Mouse (Mus musculus) adrenal gland, postnatal 10 days (tissue): Measurements from ENCODE around the gene Glg1. TPM values are rescaled to one million over a fixed set of nuclear protein-coding genes. Genes with fewer than 3 reads are reported as not detected.
"Not testable (repeated sequence)": the region's sequence is repeated elsewhere in the genome, so short reads cannot be mapped to it uniquely, and the experiment has no call there.

Source experiments
- DNase-seq: peaks from one replicate; pipeline ENCODE4 v3.0.0; 2021; ENCODE audit warnings: mixed read lengths
- long read RNA-seq, 2 experiments: library from polyadenylated mRNA; stranded (forward); transcript quantifications; one replicate each; pipeline ENCODE4 v2.0.0; 2021
- total RNA-seq, 2 experiments: library from RNA; stranded (reverse); gene quantifications; 2 replicates each; pipeline ENCODE4 v1.2.3; 2021

Gene Glg1
- total RNA-seq: 10 to 100 TPM; 79.4 to 92.1 TPM
- long read RNA-seq, experiment 1, full-length matches to known transcripts: 64 of 108 reads
- long read RNA-seq, experiment 1, partial matches to known transcripts: 20 of 108 reads
- long read RNA-seq, experiment 1, other reads (novel, unspliced or antisense): 24 of 108 reads
- long read RNA-seq, experiment 2, full-length matches to known transcripts: 5 of 29 reads
- long read RNA-seq, experiment 2, partial matches to known transcripts: 1 of 29 reads
- long read RNA-seq, experiment 2, other reads (novel, unspliced or antisense): 23 of 29 reads

DNA sequence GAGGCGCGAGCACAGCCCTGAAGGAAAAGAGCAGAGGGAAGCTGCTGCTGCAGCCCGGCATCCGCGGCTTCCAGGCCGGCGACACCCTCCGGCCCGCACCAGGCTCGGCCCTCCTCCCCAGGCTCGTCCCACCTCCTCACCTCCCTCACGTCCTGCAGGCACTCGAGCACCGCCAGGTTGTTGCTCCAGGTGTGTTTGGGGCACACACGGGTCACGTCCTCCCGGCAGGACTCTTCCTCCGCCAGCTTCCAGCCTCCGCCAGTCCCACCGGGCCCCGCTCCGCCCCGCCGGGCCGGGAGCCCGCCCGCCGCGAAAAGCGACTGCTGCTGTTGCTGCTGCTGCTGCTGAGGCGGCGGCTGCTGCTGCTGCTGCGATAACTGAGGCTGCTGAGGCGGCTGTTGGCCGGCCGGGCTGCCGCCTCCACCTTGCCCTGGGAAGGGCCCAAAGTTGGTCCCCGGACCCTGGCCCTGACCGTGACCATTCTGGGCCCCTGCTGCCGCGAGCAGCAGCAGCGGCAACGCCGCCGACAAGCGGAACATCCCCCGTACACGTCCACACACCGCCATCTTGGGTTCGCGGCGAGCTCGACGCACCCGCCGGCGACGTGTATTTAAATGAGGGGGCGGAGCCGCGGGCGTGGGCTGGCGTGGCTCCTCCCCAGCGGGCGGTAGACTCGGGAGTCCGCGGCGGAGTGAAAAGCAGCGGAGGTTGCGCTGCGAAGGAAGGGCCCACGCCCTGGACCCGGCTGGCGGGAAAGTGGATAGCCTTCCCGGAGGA lies at the start of gene Glg1:
TSS of gene Glg1 (minus strand) at position 586 of the 777 bp plus-strand sequence.
- DNase-seq: peak; percentile 98

DNA sequence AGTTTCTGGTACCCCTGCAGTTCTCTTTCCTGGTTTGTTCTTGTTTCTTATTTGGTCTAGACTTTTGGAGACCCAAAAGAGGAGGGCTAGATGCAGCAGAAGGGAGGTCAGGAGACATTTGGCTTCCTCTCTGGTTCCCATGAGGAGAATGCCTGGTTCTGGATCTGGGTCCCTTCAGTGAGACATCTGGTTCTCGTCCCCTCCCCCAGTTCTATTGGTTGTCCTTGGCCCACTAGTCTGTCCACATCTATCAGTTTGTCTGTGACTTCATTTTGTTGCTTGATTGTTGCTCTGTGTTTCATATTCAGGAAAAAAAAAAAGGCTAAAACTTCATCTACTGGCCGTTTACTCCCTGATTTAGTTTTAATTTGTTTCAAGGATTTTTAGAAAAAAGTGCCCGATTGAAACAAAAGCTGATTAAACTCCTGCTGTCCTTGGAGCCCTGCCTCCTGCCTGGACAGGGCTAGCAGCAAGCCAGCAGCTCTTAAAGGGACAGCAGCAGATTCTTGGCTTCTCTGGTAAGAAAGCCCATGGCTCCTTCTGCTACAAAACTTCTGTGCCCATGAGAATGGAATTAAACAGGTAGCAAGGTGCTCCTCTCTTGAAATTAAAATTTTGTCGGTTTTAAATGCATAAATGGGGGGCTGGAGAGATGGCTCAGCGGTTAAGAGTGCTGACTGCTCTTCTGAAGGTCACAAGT lies 46.2 kb upstream of the Glg1 start:
- DNase-seq: peak; percentile 65

DNA sequence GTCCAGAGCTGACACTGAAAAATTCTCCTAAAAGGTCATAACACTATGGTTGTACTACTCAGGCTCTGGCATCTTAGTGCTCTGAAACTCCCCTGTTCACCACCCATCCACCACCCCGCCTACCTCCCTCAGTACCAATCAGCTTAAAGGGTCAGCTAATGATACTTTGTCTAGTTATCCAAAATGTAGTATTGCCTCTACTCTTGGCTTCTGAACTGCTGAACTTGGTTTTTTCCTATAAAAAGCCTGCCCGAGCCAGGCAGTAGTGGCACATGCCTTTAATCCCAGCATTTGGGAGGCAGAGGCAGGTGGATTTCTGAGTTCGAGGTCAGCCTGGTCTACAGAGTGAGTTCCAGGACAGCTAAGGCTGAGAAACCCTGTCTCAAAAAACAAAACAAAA lies 45.3 kb upstream of the Glg1 start:
- DNase-seq: no peak

DNA sequence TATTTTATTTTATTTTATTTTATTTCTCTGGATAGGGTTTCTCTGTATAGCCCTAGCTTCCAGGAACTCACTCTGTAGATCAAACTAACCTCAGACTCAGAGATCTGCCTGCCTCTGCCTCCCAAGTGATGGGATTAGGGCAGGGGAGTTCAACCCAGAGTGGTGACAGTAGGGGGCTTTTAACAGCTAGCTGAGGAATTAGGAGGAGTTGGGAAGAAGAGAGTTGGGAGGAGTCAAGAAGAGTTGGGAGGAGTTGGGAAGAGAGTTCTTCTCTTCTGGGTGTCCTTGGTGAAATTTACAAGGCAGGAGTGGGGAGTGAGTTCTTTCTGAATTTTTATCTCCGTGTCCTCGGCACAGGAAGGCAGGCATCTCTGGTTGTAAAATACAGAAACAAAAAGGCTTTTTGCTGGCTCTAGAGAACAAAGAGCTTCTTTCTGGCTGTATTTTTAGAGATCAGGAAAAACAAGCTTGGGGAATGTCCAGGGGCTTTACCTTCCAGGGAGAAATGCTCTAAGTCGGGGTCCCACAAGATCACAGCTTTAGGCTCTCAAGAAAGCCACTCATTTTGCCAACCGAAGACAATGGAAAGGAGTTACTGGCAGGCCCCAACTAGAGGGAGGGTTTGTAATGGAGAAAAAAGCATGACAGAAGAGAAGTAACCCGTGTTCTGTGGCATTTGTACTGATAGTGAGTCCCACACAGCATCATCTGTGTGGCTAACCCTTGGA lies 44.2 kb upstream of the Glg1 start:
- DNase-seq: not testable (repeated sequence)

DNA sequence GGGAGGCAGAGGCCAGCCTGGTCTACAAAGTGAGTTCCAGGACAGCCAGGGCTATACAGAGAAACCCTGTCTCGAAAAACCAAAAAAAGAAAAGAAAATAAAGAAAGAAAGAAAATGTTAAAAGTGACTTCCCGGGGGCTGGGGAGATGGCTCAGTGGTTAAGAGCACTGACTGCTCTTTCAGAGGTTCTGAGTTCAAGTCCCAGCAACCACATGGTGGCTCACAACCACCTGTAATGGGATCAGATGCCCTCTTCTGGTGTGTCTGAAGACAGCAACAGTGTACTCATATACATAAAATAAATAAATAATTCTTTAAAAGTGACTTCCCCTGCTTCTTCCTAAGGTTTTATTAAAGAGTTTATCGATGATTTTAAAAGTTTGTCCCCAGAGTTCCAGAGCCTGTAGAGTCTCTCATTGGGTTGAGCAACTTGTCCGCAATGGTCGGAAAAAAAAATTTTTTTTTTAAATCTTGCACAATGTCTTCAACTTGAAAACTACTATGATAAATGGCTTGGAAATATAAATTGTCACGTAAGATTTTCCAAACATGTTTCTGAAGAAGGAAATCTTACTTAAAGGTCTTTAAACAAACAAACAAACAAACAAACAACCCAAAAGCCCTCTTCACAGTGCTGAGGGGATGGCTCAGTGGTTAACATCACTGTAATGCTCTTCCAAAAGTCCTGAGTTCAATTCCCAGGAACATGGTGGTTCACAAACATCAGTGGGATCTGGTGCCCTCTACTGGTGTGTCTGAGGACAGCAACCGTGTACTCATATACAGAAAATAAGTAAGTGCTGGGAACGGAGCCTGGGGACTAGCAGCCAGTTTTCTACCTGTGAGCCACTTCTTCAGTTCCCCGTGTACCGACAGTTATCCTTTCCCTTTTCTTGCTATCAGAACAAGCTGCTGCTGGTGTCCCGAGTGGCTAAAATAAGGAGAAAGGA lies 41.9 kb upstream of the Glg1 start:
- DNase-seq: no peak

DNA sequence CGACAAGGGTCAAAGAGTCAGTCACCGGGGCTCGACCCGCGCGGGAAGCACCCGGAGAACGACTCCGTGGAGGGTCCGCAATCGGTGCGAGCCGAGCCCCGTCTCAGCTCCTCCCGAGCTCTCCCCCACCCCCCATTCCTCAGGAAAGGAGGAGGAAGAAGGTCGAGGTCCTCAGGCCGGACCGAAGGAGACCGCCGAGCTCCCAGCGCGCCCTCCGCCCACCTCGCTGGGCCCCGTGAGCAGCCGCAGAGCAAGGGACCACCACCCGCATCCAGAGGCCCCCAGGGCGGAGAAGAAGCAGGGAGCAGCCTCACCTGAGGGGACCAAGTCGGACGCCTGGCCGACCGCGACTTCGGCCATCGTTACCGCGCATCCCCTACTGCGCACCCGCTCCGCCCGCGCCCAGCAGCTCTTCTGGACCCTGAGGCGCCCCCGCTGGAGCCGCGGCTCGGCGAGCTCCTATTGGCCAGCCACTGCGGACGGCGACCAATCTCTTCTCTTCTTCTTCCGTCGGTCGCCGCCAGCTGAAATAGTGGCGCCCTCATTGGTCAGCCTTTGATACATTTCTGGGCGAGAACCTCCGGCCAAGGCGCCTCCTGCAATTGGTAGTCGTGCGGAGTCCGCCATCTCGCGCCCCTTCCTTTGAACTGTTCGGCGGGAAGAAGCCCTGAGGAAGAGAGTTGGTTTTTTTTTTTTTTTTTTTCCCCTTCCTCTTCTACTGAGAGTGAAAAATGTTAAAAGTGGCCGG lies 41.0 kb upstream of the Glg1 start, which contains the start of gene Rfwd3:
TSS of gene Rfwd3 (minus strand) at position 402 of the 748 bp plus-strand sequence.
- DNase-seq: peak; percentile 97

DNA sequence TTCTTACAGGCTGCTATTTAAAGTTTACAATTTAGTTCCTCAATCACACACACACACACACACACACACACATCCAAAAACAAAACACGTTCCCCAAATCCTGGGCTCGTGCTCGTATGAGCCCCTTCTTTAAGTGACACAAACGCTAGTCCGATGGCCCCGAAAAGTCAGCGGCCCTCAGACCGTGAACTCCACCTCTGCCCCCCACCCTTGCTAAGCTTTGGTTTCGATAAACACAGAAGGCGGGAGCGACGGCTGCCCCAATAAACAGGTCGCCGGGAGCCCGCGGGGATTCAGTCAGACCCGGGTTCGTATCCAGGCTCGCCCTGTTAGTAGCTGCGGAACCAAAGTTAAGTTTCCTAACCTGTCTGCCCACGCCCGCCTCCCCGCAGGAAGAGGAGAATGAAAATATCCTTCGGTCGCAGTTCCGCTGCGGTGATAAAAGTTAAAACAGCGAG lies 40.4 kb upstream of the Glg1 start:
- DNase-seq: peak; percentile 73

DNA sequence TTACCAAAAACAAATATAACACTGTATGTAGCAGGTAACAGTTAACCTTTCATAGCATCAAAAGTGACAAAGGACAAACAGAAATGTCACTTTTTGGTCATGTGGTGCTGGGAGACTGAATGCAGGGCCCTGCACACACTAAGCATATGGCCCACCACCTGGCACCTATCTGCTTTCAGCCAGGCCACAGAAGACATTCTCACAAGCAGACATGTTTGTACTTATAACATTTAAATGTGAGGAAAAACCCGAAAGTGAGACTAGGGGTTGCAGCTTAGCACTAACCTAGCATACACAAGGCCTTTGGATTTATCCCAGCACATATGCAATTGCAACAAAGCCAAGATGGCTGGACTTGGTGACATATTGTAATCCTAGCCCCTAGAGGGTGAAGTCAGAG lies 39.0 kb upstream of the Glg1 start:
- DNase-seq: no peak

DNA sequence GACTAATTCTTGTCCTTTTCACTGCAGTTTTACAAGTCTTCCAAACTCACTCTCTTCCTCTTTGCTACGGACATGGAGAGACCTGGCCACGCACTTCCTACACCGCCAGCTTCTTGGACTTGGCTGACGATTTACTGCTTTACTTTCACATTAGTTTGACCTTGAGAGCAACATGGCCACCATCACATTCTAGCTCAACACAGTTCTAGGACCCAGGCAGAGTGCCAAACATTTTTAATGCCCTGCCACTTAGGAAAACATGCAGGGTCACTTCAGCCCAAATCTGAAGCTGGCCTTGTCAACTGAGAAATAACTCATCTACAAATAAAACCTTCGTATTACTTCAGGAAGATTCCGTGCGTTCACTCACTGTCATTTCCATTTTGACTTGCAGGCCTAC lies 32.7 kb upstream of the Glg1 start:
- DNase-seq: peak; percentile 77

DNA sequence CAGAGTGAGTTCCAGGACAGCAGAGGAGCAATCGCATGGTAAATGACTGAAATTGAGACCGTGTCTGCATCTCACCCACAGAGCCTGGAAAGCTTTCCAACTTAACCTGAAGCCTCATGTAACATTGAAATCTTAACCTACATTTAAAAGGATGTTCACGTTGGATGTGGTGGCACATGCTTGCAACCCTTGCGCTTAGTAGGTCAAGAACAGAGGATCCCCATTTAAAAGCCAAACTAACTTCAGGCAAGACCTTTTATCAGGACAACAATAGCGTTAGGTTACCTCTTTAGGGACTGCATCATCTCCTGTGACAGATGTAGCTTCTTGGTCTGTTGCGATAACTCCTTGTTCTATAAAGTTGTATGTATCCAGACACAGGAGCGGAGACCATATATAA lies 31.6 kb upstream of the Glg1 start:
- DNase-seq: no peak

DNA sequence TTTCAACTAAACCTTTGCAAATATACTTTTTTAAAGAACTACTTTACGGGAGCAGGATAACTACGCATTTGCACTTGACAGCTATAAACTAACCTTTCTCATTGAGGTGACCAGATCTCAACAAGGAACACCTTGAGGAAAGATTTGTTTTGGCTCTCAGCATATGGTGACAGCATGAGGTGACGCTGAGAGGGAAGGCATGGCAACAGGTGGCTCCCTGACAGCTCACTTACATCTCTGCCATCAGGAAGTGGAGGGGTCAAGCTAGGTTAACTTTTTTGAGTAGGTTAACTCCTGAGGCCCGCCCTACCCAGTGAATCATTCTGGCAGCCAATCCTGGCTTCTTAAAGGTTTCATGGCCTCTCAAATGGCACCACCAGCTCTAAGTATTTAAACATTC lies 26.6 kb upstream of the Glg1 start:
- DNase-seq: no peak

DNA sequence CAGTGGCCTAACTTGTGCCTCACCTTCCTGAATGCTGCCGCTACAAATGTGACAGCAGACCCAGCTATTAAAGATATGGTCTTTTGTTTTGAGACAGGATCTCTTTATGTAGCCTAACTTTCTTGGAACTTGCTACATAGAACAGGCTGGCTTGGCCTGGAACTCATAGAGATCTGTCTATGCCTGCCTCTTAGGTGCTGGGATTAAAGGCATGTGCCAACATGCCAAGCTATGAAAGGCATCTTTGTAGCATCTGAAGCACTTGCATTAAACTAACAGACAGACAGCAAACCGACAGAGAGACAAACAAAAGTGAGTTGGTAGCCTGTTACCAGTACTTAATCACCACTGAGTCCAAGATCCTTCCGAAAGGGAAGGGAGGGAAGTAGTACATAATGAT lies 23.1 kb upstream of the Glg1 start:
- DNase-seq: no peak

DNA sequence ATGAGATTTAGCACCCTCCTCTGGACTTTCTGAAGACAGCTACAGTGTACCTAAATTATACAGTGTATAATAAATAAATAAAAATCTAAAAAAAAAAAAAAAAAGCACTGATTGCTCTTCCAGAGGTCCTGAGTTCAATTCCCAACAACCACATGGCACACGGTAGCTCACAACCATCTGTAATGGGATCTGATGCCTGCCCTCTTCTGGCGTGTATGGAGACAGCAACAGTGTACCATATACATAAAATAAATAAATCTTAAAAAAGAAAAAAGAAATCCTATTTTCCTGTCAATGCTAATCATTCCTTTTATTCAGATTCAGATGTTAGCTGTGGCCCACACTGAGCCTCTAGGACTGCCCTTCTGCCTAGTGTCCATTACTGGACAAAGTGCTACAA lies 9.3 kb upstream of the Glg1 start:
- DNase-seq: no peak

DNA sequence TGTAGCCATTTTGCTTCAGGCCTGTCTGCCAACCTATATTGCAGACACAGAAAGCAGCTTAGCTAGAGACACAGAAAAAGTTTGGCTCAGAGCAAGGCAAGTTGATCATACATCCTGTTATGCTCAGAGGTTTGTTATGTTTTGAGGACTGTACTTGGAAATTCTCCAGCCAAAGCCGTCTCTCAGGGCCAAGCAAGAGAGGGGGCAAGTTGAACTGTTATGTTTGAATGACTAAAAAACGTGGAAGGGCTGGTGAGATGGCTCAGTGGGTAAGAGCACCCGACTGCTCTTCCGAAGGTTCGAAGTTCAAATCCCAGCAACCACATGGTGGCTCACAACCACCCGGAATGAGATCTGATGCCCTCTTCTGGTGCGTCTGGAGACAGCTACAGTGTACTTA lies 7.1 kb upstream of the Glg1 start:
- DNase-seq: not testable (repeated sequence)

DNA sequence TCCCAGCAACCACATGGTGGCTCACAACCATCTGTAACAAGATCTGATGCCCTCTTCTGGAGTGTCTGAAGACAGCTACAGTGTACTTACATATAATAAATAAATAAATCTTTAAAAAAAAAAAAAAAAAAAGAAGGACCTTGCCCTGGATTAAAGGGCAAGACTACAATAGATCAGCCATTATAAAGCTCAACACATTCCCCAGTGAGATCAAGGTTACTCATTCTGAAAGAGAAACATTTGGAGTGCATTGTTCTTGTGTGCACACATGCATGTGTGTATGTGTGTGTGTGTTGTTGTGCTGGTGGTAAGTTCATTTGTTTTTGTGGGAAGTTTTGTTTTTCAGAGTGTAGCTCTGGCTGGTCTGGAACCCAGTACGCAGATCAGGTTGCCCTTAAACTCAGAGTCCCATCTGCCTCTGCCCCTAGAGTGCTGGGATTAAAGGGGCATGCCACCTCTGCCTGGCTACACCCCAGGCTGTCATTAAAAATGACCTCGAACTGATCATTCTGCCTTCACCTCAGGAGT lies 5.7 kb upstream of the Glg1 start:
- no peak for DNase-seq

DNA sequence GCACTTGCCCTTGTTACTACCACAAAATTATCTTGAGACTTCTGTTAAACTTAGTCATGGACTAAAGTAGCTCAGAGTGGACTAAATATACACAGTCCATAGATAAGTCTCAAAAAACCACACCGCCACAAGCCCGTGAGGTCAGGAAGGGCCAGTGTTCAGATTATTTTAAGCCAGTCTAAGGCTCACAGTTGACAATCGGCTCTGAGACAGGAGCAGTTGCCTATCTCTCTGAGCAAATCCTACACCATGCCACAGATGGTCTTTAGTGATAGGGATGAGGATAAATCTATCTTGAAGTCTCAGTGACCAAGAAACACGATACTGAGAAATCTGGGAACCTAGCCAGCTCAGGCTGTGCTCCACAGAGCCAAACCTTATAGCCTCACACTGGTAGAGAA lies 3.0 kb upstream of the Glg1 start:
- no peak for DNase-seq

DNA sequence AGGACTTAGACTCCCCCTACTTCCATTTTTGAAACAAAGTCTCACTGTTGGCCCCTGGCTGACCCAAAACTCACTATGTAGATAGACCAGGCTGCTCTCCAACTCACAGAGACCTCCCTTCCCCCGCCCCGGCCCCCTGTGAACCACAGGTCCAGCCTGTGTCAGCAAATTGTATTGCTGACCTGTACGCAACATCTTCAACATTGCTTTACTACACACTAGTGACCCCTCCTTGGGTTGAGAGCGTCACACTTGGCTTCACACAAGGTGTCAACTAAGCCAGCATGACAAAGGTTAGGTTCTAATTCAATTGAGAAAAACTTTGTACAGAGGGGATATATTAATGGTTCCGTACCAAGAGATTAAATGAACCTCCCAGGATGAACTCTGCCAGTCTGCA lies 1.2 kb upstream of the Glg1 start:
- DNase-seq: no peak

DNA sequence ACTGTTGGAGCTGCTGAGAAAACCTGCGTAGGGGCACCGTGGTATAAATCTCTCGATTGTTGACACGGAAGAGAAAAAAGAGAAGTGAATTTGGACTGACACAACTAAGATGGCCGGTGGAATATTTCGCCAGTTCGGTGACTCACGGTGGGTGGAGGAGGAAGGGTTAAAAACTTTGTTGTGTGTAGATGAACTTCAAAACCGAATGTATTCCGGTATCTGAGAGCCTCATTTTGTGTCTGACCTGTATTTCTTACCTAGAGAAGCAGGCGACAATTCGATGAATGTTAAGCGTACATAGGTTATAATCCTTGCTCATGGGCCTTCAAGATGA lies 359 bp upstream of the Glg1 start:
- no peak for DNase-seq

DNA sequence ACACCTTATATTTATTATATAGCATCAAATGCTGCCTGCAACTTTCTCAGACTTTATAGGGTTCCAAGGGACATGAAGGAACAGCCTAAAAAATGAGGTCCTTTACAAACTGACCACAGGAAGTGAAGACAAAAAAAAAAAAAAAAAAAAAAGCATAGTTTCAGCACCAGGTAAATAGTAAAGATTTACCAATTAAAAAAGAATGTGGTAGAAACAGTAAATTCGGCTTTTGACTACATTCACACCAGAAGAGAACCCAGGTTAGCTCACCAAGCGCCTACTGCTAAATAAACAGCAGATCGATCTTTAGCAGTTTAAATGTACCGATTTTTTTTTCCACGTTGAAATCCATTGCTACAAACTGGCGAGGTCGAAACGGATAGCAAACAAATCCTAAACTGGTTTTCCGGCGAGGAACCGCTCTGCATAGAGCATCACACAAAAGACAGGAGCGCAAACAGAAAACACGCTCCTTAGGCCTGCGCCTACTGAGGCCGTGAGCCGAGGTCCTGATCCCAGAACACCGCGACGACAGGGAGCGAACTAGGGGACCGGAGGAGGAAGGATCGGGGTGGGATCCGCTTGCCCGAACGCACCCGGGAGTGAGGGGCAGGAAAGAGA lies 896 bp downstream of the Glg1 start:
- DNase-seq: no peak
